Mouse (Mus musculus): Measurements from ENCODE around the gene Dlg5. TPM values are rescaled to one million over a fixed set of nuclear protein-coding genes. Genes with fewer than 3 reads are reported as not detected.

Gene Dlg5
- 1.7 and 2.0 TPM in 2 replicates for polyA plus RNA-seq (2015; fragmentation: Nextera tagmentation; extraction: Ambion mirVana)

GRCm38 (mm10) chr14:24245177-24246081, at the start of gene Dlg5:
Dlg5 (minus strand) TSS chr14:24245920.
- no peak for DNase-seq (ENCODE audit: low spot score)

GRCm38 (mm10) chr14:24293631-24294030, 47.9 kb upstream of the Dlg5 start:
- no peak for DNase-seq (ENCODE audit: low spot score)

GRCm38 (mm10) chr14:24292914-24293313, 47.2 kb upstream of the Dlg5 start, which contains the start of gene E330034G19Rik:
E330034G19Rik (plus strand) TSS chr14:24293214.
- DNase-seq (ENCODE audit: low spot score) = no peak

GRCm38 (mm10) chr14:24290726-24291125, 45.0 kb upstream of the Dlg5 start:
- DNase-seq (ENCODE audit: low spot score) = no peak

- DNase-seq (ENCODE audit: low spot score) = no peak
These were observed 40.4 kb upstream of the Dlg5 start for GRCm38 (mm10) chr14:24286136-24286535.

GRCm38 (mm10) chr14:24282276-24282675, 36.6 kb upstream of the Dlg5 start:
- no peak for DNase-seq (ENCODE audit: low spot score)

- no peak for DNase-seq (ENCODE audit: low spot score)
These were observed 35.6 kb upstream of the Dlg5 start for GRCm38 (mm10) chr14:24281278-24281677.

GRCm38 (mm10) chr14:24275534-24275933, 29.8 kb upstream of the Dlg5 start:
- DNase-seq (ENCODE audit: low spot score) = no peak

GRCm38 (mm10) chr14:24273575-24273974, 27.9 kb upstream of the Dlg5 start:
- no peak for DNase-seq (ENCODE audit: low spot score)

GRCm38 (mm10) chr14:24269571-24269970, 23.9 kb upstream of the Dlg5 start:
- no peak for DNase-seq (ENCODE audit: low spot score)

GRCm38 (mm10) chr14:24262915-24263314, 17.2 kb upstream of the Dlg5 start:
- DNase-seq (ENCODE audit: low spot score) = no peak

- DNase-seq (ENCODE audit: low spot score) = no peak
These were observed 16.7 kb upstream of the Dlg5 start for GRCm38 (mm10) chr14:24262382-24262781.

- no peak for DNase-seq (ENCODE audit: low spot score)
These were observed 14.7 kb upstream of the Dlg5 start for GRCm38 (mm10) chr14:24260391-24260790.

GRCm38 (mm10) chr14:24255956-24256355, 10.2 kb upstream of the Dlg5 start:
- DNase-seq (ENCODE audit: low spot score) = no peak

GRCm38 (mm10) chr14:24253611-24254202, 8.0 kb upstream of the Dlg5 start:
- DNase-seq (ENCODE audit: low spot score) = no peak

- DNase-seq (ENCODE audit: low spot score) = no peak
These were observed 5.6 kb upstream of the Dlg5 start for GRCm38 (mm10) chr14:24251326-24251725.

GRCm38 (mm10) chr14:24249926-24250325, 4.2 kb upstream of the Dlg5 start:
- DNase-seq (ENCODE audit: low spot score) = no peak

GRCm38 (mm10) chr14:24244330-24245176, 1.2 kb downstream of the Dlg5 start:
- no peak for DNase-seq (ENCODE audit: low spot score)

GRCm38 (mm10) chr14:24242016-24242415, 3.7 kb downstream of the Dlg5 start:
- DNase-seq (ENCODE audit: low spot score) = no peak

GRCm38 (mm10) chr14:24240831-24241230, 4.9 kb downstream of the Dlg5 start:
- DNase-seq (ENCODE audit: low spot score) = no peak

- no peak for DNase-seq (ENCODE audit: low spot score)
These were observed 6.1 kb downstream of the Dlg5 start for GRCm38 (mm10) chr14:24239651-24240050.

GRCm38 (mm10) chr14:24235954-24236353, 9.8 kb downstream of the Dlg5 start:
- DNase-seq (ENCODE audit: low spot score) = no peak

Measured in thymus, postnatal 0 days (tissue).